7 mouse cellular contexts compared by ENCODE assay signal in the genomic region with DNA sequence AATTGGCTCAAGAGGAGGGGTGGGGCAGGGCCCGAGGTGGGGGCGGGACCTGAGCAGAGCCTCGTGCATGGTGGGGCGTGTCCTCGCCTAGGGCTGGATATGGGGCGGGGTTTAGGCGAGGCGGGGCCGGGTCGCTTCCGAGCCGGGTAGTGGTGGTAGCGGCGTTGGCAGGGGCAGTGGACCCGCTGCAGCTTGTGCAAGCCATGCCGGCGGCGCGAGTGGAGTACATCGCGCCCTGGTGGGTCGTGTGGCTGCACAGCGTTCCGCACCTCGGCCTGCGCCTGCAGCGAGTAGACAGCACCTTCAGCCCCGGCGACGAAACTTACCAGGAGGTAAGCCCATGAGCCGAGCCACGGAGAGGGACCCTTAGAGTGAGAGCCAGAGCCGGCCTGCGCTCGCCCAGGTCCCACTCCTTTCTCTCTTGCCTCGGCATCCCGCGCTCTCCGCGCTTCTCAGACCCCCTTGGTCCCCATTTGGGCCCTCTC. TPM values are rescaled to one million over a fixed set of nuclear protein-coding genes. Genes with fewer than 3 reads are reported as not detected.
DNase-seq lines count a peak whose midpoint lies in the region; ATAC-seq lines count a peak whose summit lies in the region.

Gene Ttyh2, plus strand, starts transcription at position 91 of the 485 bp plus-strand sequence.

- intact Hi-C loops in left cerebral cortex, postnatal 10 days (cut with DNase I) = loop anchor here (5.0 kb wide), 1 partner anchor 112 kb away; no protein-coding TSS in a partner anchor

- WGBS in hindbrain, embryonic 16.5 days = 3% methylated on average over 35 of the region's 40 CpGs

- H3K9me3 ChIP-seq in hindbrain, embryonic 16.5 days (ENCODE audit: control insufficient read depth, low read length) = no peaks in the 10 kb centered on the region
- no peaks in the 10 kb centered on the region for H3K9me3 ChIP-seq in megakaryocyte, embryonic 14.5 days

- peak within 1 kb of the TSS; percentile 78 for H3K27ac ChIP-seq in hindbrain, embryonic 16.5 days (ENCODE audit: low read depth, low read length)

- peaks cover 29% of the 10 kb centered on the region for H3K4me1 ChIP-seq in hindbrain, embryonic 16.5 days (ENCODE audit: control insufficient read depth, insufficient read depth, low read depth, low read length)
- peaks cover 89% of the 10 kb centered on the region for H3K4me1 ChIP-seq in megakaryocyte, embryonic 14.5 days

- H3K9ac ChIP-seq in hindbrain, embryonic 16.5 days (ENCODE audit: low read depth, low read length) = peak within 1 kb of the TSS; percentile 76

- DNase-seq in adrenal gland, adult 18-20 months (ENCODE audit: low spot score in 2 of 2) = peak; percentile 85 to 86
- DNase-seq in cerebellum, postnatal 4 days (ENCODE audit: low spot score in 2 of 2) = peak; percentile 43 to 78
- peak; percentile 75 to 82 for DNase-seq in gastrocnemius, adult 8-10 months (ENCODE audit: low spot score in 2 of 2)
- peak; percentile 37 to 92 for DNase-seq in left cerebral cortex, postnatal 10 days (ENCODE audit: extremely low spot score in 1 of 2, low spot score in 2 of 2)
- peak; percentile 55 for DNase-seq in right cerebral cortex, postnatal 25 days

- peaks cover 25% of the 10 kb centered on the region for H3K36me3 ChIP-seq in hindbrain, embryonic 16.5 days (ENCODE audit: control insufficient read depth, insufficient read depth, low read length)
- H3K36me3 ChIP-seq in megakaryocyte, embryonic 14.5 days (replicated peaks; ENCODE audit: low read length) = peaks cover 41% of the 10 kb centered on the region

- peak within 1 kb of the TSS; percentile 58 for H3K4me3 ChIP-seq in hindbrain, embryonic 16.5 days (ENCODE audit: low read length)
- H3K4me3 ChIP-seq in megakaryocyte, embryonic 14.5 days (replicated peaks) = peak within 1 kb of the TSS; percentile 96

- peaks cover 10% of the 10 kb centered on the region for H3K27me3 ChIP-seq in hindbrain, embryonic 16.5 days (replicated peaks; ENCODE audit: control insufficient read depth, insufficient read depth, low read length)
- peaks cover 32% of the 10 kb centered on the region for H3K27me3 ChIP-seq in megakaryocyte, embryonic 14.5 days (replicated peaks)

- peak within 1 kb of the TSS; percentile 89 for H3K4me2 ChIP-seq in hindbrain, embryonic 16.5 days (ENCODE audit: low read length)

- peak; percentile 78 for ATAC-seq in hindbrain, embryonic 16.5 days

RNA-seq across cellular contexts. Expression of gene Ttyh2, which starts in this region (rescaled TPM):
- total RNA-seq in adrenal gland, adult 18-20 months (2021) = 10 to 100 TPM; 46.0 to 94.2 TPM
- 10 to 100 TPM; 17.6 to 20.2 (median 19.4) TPM for total RNA-seq in gastrocnemius, adult 8-10 months (2022)
- 31.6 and 40.7 TPM in 2 replicates for polyA plus RNA-seq in hindbrain, embryonic 16.5 days (2015; fragmentation: Nextera tagmentation; extraction: Ambion mirVana)
- total RNA-seq in left cerebral cortex, postnatal 10 days (2021) = 10 to 100 TPM; 21.7 TPM
- polyA plus RNA-seq in megakaryocyte, embryonic 14.5 days (2012; ENCODE audit: insufficient read depth, low replicate concordance) = 2.7 and 5.8 TPM in 2 replicates

Comparison
In these comparisons a context has a peak if more than half of its experiments do, and no peak if none do; other contexts are left out.
1. Peak in every context shown above with its lines: DNase-seq, ATAC-seq, H3K4me3 ChIP-seq and H3K27ac ChIP-seq.